Mouse (Mus musculus) naive thymus-derived CD4-positive, alpha-beta T cell, adult 5 months (primary cell): ENCODE data around the gene Etnppl. TPM values are rescaled to one million over a fixed set of nuclear protein-coding genes. Genes with fewer than 3 reads are reported as not detected.

Experiments
- polyA plus RNA-seq: library from polyadenylated mRNA; unstranded; fragments of 100-300 nt; shearing (Covaris generic); gene quantifications from one replicate; pipeline ENCODE4 v1.2.1, GENCODE M21; 2017

The Etnppl gene
- polyA plus RNA-seq: 0.14 TPM

DNA sequence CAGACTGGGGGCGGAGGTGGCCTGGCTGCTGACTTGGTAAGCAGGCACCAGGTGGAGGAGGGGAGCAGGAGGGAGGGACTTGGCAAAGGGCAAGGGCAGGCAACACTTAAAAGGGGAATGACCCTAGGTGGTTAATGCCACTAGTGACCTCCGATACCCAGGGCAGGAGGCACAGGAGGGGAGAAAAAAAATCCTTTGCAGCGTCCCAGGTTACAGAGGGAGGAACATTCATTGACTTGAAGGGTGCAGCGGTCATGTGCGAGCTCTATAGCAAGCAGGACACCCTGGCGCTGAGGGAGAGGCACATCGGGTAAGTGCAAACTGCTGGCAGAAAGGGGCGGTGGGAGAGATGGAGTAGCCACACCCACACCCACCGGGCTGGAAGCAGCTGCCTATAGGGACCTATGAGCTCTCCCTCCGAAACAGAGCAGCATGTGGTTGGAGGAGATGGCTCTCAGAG is at the start of gene Etnppl:
TSS of gene Etnppl (plus strand) at position 10 of the 460 bp plus-strand sequence.

Other genes starting within 250 kb of the Etnppl start
- gene Ostc, start 92.0 kb downstream of the Etnppl start, polyA plus RNA-seq: 122 TPM
- gene Rpl34, start 113.0 kb downstream of the Etnppl start, polyA plus RNA-seq: 1,064 TPM